Comparison of ENCODE assay signal across 8 mouse cellular contexts in the genomic region with DNA sequence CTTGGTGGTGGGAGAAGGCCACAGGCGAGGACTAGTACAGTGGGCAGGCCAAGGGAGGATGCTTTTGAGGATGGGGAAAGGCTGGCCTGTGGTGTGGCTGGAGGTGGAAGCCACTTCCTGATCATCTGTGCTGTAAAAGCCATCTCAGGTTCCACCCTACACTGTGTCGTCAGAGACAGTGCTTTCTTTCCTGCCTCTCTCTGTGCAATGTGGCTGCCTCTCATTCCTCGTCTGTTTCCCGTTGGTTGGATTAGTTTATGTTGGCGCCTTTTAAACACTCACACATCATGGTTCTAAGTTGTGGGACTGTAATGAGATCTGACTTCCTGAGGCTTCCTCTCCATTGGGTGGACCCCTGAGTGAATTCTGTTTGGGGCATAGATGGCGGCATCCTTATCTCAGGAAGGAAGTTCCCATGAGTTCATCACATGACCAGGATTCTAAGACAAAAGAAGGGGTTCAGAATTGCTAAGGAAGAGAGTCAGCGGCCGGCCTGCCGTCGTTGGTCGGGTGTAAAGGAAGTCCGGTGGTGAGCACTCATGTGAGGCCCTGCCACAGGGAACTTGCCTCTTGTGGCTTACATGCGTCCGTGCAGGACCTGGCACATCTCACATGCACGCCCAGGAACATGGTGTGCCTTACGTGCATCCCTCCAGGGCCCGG.
DNase-seq lines count a peak whose midpoint lies in the region; ATAC-seq and TF ChIP-seq lines count a peak whose summit lies in the region.

No protein-coding gene starts in this region.

- no peak overlapping the region for H3K4me3 ChIP-seq in kidney, adult 2 months (ENCODE audit: insufficient read depth, low read depth, low read length)
- H3K4me3 ChIP-seq in heart, embryonic 10.5 days = no peak overlapping the region
- H3K4me3 ChIP-seq in limb, embryonic 11.5 days (ENCODE audit: low read depth, low read length) = no peak overlapping the region

- no peak overlapping the region for H3K4me2 ChIP-seq in limb, embryonic 11.5 days (ENCODE audit: low read depth, severe bottlenecking)

- TF ChIP-seq POLR2A in kidney, adult 2 months (IDR thresholded peaks at IDR 0.05; ENCODE audit: low read depth, low read length) = no peak

- TF ChIP-seq CTCF in kidney, adult 2 months (conservative IDR thresholded peaks at IDR 0.05; ENCODE audit: insufficient read depth, insufficient read length, low read depth, low read length) = no peak; the same call in 1 of the 2 replicates

- peak; percentile 69 for DNase-seq in kidney, adult 2 months
- no peak for DNase-seq in kidney, adult 9 months
- no peak for DNase-seq in heart, embryonic 10.5 days (ENCODE audit: low spot score)
- DNase-seq in limb, embryonic 11.5 days (ENCODE audit: low spot score) = no peak
- DNase-seq in frontal cortex, postnatal 10 days (ENCODE audit: low spot score in 2 of 2) = no peak
- DNase-seq in adrenal gland, adult 18-20 months (ENCODE audit: low spot score in 2 of 2) = no peak
- DNase-seq in embryo, embryonic 10.5 days (ENCODE audit: low spot score) = no peak

- H3K4me1 ChIP-seq in kidney, adult 2 months (ENCODE audit: control insufficient read depth, insufficient read depth, low read length) = peaks cover 62% of the 10 kb centered on the region
- H3K4me1 ChIP-seq in heart, embryonic 10.5 days = peaks cover 90% of the 10 kb centered on the region
- H3K4me1 ChIP-seq in limb, embryonic 11.5 days (ENCODE audit: control insufficient read depth, insufficient read depth, low read length) = peaks cover 12% of the 10 kb centered on the region

- no peaks in the 10 kb centered on the region for H3K27me3 ChIP-seq in kidney, adult 2 months (replicated peaks; ENCODE audit: control insufficient read depth, insufficient read depth, low read length)
- H3K27me3 ChIP-seq in heart, embryonic 10.5 days (ENCODE audit: insufficient read depth, poor library complexity, severe bottlenecking) = no peaks in the 10 kb centered on the region
- no peaks in the 10 kb centered on the region for H3K27me3 ChIP-seq in limb, embryonic 11.5 days (ENCODE audit: control insufficient read depth, insufficient read depth, low read length)

- ATAC-seq in limb, embryonic 11.5 days (ENCODE audit: insufficient number of reproducible peaks, low FRiP score, low TSS enrichment, low read depth) = no peak
- peak; percentile 48 for ATAC-seq in megakaryocyte progenitor cell, adult 5-6 weeks (replicated peaks; ENCODE audit: poor library complexity)

- H3K9me3 ChIP-seq in heart, embryonic 10.5 days = no peaks in the 10 kb centered on the region
- no peaks in the 10 kb centered on the region for H3K9me3 ChIP-seq in limb, embryonic 11.5 days (ENCODE audit: control insufficient read depth, low read length)

- H3K36me3 ChIP-seq in kidney, adult 2 months (ENCODE audit: control insufficient read depth, insufficient read depth, low read length) = no peaks in the 10 kb centered on the region
- peaks cover 2% of the 10 kb centered on the region; the same call in 1 of the 2 replicates for H3K36me3 ChIP-seq in heart, embryonic 10.5 days
- H3K36me3 ChIP-seq in limb, embryonic 11.5 days (ENCODE audit: control insufficient read depth, insufficient read depth, low read length) = no peaks in the 10 kb centered on the region; the same call in 1 of the 2 replicates

- 46% methylated on average over 17 of the region's 17 CpGs for WGBS in kidney, adult 2 months
- WGBS in heart, embryonic 10.5 days = 64% methylated on average over 17 of the region's 17 CpGs
- WGBS in limb, embryonic 11.5 days = 73% methylated on average over 17 of the region's 17 CpGs

- H3K27ac ChIP-seq in kidney, adult 2 months (ENCODE audit: insufficient read depth, low read depth, low read length) = peak overlapping the region; percentile 93
- peak overlapping the region; percentile 82 for H3K27ac ChIP-seq in heart, embryonic 10.5 days
- H3K27ac ChIP-seq in limb, embryonic 11.5 days (replicated peaks; ENCODE audit: low read depth, low read length) = peak overlapping the region; percentile 44; the same call in 1 of the 2 replicates

- no peak overlapping the region for H3K9ac ChIP-seq in limb, embryonic 11.5 days (ENCODE audit: low read length)
